Mouse (Mus musculus) limb, embryonic 14.5 days (tissue): ENCODE data around the gene Hist1h3i. TPM values are rescaled to one million over a fixed set of nuclear protein-coding genes. Genes with fewer than 3 reads are reported as not detected.
"Not testable (repeated sequence)": the region's sequence is repeated elsewhere in the genome, so short reads cannot be mapped to it uniquely, and the experiment has no call there.

Source experiments
- ATAC-seq: fragments of 200-750 bp; cut with Nextera tagmentation; 2 replicates; pipeline ENCODE4 v1.8.0; 2017; ENCODE audit warnings: low read depth, moderate number of reproducible peaks, moderate TSS enrichment; ENCODE audit not compliant: low FRiP score
- DNase-seq: peaks from one replicate; pipeline ENCODE4 v3.0.0-alpha.2; 2015; ENCODE audit warnings: low spot score
- H3K27ac ChIP-seq: fragments of 300-500 bp; sonication (generic); replicated peaks from 2 replicates; pipeline ENCODE4 v1.5.1; 2014; ENCODE audit warnings: low read depth, mild to moderate bottlenecking, low read length, moderate library complexity, mixed read lengths
- H3K27me3 ChIP-seq: fragments of 300-500 bp; sonication (generic); 2 replicates; pipeline ENCODE4 v1.6.1; 2014; ENCODE audit warnings: low read length, mixed read lengths; ENCODE audit not compliant: control insufficient read depth, insufficient read depth
- H3K36me3 ChIP-seq: fragments of 300-500 bp; sonication (generic); 2 replicates; pipeline ENCODE4 v1.6.1; 2014; ENCODE audit warnings: mild to moderate bottlenecking, low read length, moderate library complexity, mixed read lengths; ENCODE audit not compliant: control insufficient read depth, insufficient read depth
- H3K4me1 ChIP-seq: fragments of 300-500 bp; sonication (generic); 2 replicates; pipeline ENCODE4 v1.6.1; 2014; ENCODE audit warnings: antibody characterized with exemption, low read length, mixed read lengths; ENCODE audit not compliant: control insufficient read depth, insufficient read depth
- H3K4me2 ChIP-seq: fragments of 300-500 bp; sonication (generic); replicated peaks from 2 replicates; pipeline ENCODE4 v1.6.1; 2014; ENCODE audit warnings: low read depth, mild to moderate bottlenecking, low read length, moderate library complexity; ENCODE audit not compliant: severe bottlenecking
- H3K4me3 ChIP-seq: fragments of 300-500 bp; sonication (generic); replicated peaks from 2 replicates; pipeline ENCODE4 v1.5.1; 2014; ENCODE audit warnings: low read length
- H3K9ac ChIP-seq: fragments of 300-500 bp; sonication (generic); 2 replicates; pipeline ENCODE4 v1.6.1; 2014; ENCODE audit warnings: mild to moderate bottlenecking, low read depth, low read length, moderate library complexity; ENCODE audit not compliant: severe bottlenecking
- H3K9me3 ChIP-seq: fragments of 300-500 bp; sonication (generic); 2 replicates; pipeline ENCODE4 v1.6.1; 2016; ENCODE audit warnings: low read length; ENCODE audit not compliant: control insufficient read depth
- POLR2A ChIP-seq: fragments of 200-500 bp; IDR thresholded peaks from 2 replicates; pipeline ENCODE4 v1.8.0; 2012; ENCODE audit warnings: inconsistent platforms, mild to moderate bottlenecking, moderate library complexity, borderline replicate concordance; ENCODE audit not compliant: insufficient read depth, insufficient read length; ENCODE audit errors: extremely low read depth
- WGBS: fragments of 180-500 bp; shearing (Covaris S2); extraction: QIAGEN DNeasy Blood & Tissue Kit; methylation state at CpG from one replicate; pipeline ENCODE4 v1.1.7; 2014; 5-methylcytosine and 5-hydroxymethylcytosine counted together
- polyA plus RNA-seq, 2 experiments: library from polyadenylated mRNA; depleted of rRNA in 1 of 2; stranded (reverse) in 1 of 2; unstranded in 1 of 2; fragments of >200 nt; fragmentation: Nextera tagmentation in 1 of 2; extraction: Ambion mirVana in 1 of 2; gene quantifications; 2 replicates each; pipeline versions ENCODE4 v1.2.1 to v1.2.3; 2012 to 2014

The Hist1h3i gene
- polyA plus RNA-seq, 2 experiments, result 39.9 to 142 TPM

- no CpG with 5 or more reads among the region's 8 CpGs for WGBS
- not testable (repeated sequence) for H3K27me3 ChIP-seq, H3K9me3 ChIP-seq, H3K9ac ChIP-seq, H3K36me3 ChIP-seq, H3K4me2 ChIP-seq, DNase-seq, H3K4me3 ChIP-seq, H3K4me1 ChIP-seq, H3K27ac ChIP-seq
- peak; percentile 18 for ATAC-seq
Measured at GRCm38 (mm10) chr13:21811074-21811473, 27.9 kb upstream of the Hist1h3i start.

GRCm38 (mm10) chr13:21810073-21810472 is 26.9 kb upstream of the Hist1h3i start, which contains the start of the genes Hist1h2bq and Hist1h2ao:
Gene Hist1h2bq, minus strand, starts transcription at chr13:21810197.
Gene Hist1h2ao, plus strand, starts transcription at chr13:21810465.
- WGBS, result no CpG with 5 or more reads among the region's 23 CpGs
- H3K27me3 ChIP-seq, H3K4me2 ChIP-seq: not testable (repeated sequence)

GRCm38 (mm10) chr13:21803058-21803457 is 19.9 kb upstream of the Hist1h3i start:
- H3K27ac ChIP-seq, H3K9me3 ChIP-seq, H3K36me3 ChIP-seq, H3K4me2 ChIP-seq, H3K4me1 ChIP-seq, H3K4me3 ChIP-seq, H3K9ac ChIP-seq, H3K27me3 ChIP-seq, DNase-seq: not testable (repeated sequence)
- ATAC-seq, result peak; percentile 79
- WGBS, result no CpG with 5 or more reads among the region's 4 CpGs

More at GRCm38 (mm10) chr13:21810073-21810472, 26.9 kb upstream of the Hist1h3i start, which contains the start of the genes Hist1h2bq and Hist1h2ao:
- not testable (repeated sequence) for H3K9ac ChIP-seq, H3K9me3 ChIP-seq, H3K4me3 ChIP-seq, H3K4me1 ChIP-seq, DNase-seq, H3K27ac ChIP-seq, H3K36me3 ChIP-seq
- peak; percentile 94 for ATAC-seq

- not testable (repeated sequence) for H3K4me1 ChIP-seq, H3K4me2 ChIP-seq, H3K27me3 ChIP-seq, ATAC-seq, H3K4me3 ChIP-seq, H3K9ac ChIP-seq, H3K36me3 ChIP-seq, DNase-seq, H3K9me3 ChIP-seq, H3K27ac ChIP-seq
Measured at GRCm38 (mm10) chr13:21797163-21797562, 14.0 kb upstream of the Hist1h3i start.

- ATAC-seq, result no peak
- WGBS, result 87% methylated on average over 7 of the region's 7 CpGs
- TF ChIP-seq POLR2A, result no peak
- Histone ChIP-seq H3K4me1 (0 out of 2 replicates have a peak, but pooled peaks cover 4% of the 10 kb centered on the region), H3K27ac (no peak overlapping the region), H3K4me3 (no peak overlapping the region), H3K9me3 (no peaks in the 10 kb centered on the region), H3K9ac (no peak overlapping the region), H3K27me3 (no peaks in the 10 kb centered on the region), H3K36me3 (no peaks in the 10 kb centered on the region), H3K4me2 (no peak overlapping the region)
- no peak for DNase-seq
Measured at GRCm38 (mm10) chr13:21795584-21795983, 12.4 kb upstream of the Hist1h3i start.

GRCm38 (mm10) chr13:21790601-21791283 is 7.6 kb upstream of the Hist1h3i start:
- no peak for TF ChIP-seq POLR2A
- WGBS, result 13% methylated on average over 17 of the region's 18 CpGs
- DNase-seq (no peak), ATAC-seq (no peak)
- H3K9me3 ChIP-seq, result no peaks in the 10 kb centered on the region
- H3K4me3 ChIP-seq, result 0 out of 2 replicates have a peak overlapping the region, but pooled peaks have one; percentile 0
- peak overlapping the region; percentile 31; the same call in 1 of the 2 replicates for H3K9ac ChIP-seq
- peak overlapping the region; percentile 27 for H3K4me2 ChIP-seq
- peaks cover 17% of the 10 kb centered on the region for H3K4me1 ChIP-seq
- no peaks in the 10 kb centered on the region for H3K36me3 ChIP-seq
- no peaks in the 10 kb centered on the region for H3K27me3 ChIP-seq
- no peak overlapping the region; the same call in 1 of the 2 replicates for H3K27ac ChIP-seq
